Mouse (Mus musculus): ENCODE results near the gene Siah1a.

Siah1a gene

GRCm38 (mm10) chr8:86702453-86702852 is 43.3 kb downstream of the Siah1a start:
- no peak for DNase-seq (ENCODE audit: low read depth)

GRCm38 (mm10) chr8:86699471-86699870 is 46.3 kb downstream of the Siah1a start:
- DNase-seq (ENCODE audit: low read depth) = no peak

GRCm38 (mm10) chr8:86698811-86699421 is 46.8 kb downstream of the Siah1a start:
- no peak for DNase-seq (ENCODE audit: low read depth)

GRCm38 (mm10) chr8:86695703-86696102 is 50.0 kb downstream of the Siah1a start:
- DNase-seq (ENCODE audit: low read depth) = no peak

- no peak for DNase-seq (ENCODE audit: low read depth)
These were observed 51.7 kb downstream of the Siah1a start for GRCm38 (mm10) chr8:86694011-86694410.

- no peak for DNase-seq (ENCODE audit: low read depth)
These were observed 53.6 kb downstream of the Siah1a start for GRCm38 (mm10) chr8:86692107-86692506.

- DNase-seq (ENCODE audit: low read depth) = no peak
These were observed 59.1 kb downstream of the Siah1a start for GRCm38 (mm10) chr8:86686629-86687028.
